Mouse (Mus musculus) hindbrain, embryonic 11.5 days (tissue): ENCODE measurements around the gene Thrb. TPM values are rescaled to one million over a fixed set of nuclear protein-coding genes. Genes with fewer than 3 reads are reported as not detected.

Experiments used
- ATAC-seq: fragments of 200-750 bp; cut with Nextera tagmentation; 2 replicates; pipeline ENCODE4 v1.8.0; 2017; ENCODE audit warnings: mild to moderate bottlenecking, moderate TSS enrichment, moderate library complexity; ENCODE audit not compliant: low FRiP score
- DNase-seq: peaks from one replicate; pipeline ENCODE4 v3.0.0-alpha.2; 2015; ENCODE audit warnings: low spot score
- H3K27ac ChIP-seq: fragments of 300-500 bp; sonication (generic); 2 replicates; pipeline ENCODE4 v1.5.1; 2014; ENCODE audit warnings: mild to moderate bottlenecking, low read depth, low read length
- H3K27me3 ChIP-seq: fragments of 300-500 bp; sonication (generic); 2 replicates; pipeline ENCODE4 v1.6.1; 2014; ENCODE audit warnings: mild to moderate bottlenecking, low read length, moderate library complexity, mixed read lengths; ENCODE audit not compliant: control insufficient read depth, insufficient read depth
- H3K36me3 ChIP-seq: fragments of 300-500 bp; sonication (generic); 2 replicates; pipeline ENCODE4 v1.6.1; 2014; ENCODE audit warnings: mild to moderate bottlenecking, low read length, moderate library complexity, mixed read lengths; ENCODE audit not compliant: control insufficient read depth, insufficient read depth
- H3K4me1 ChIP-seq: fragments of 300-500 bp; sonication (generic); replicated peaks from 2 replicates; pipeline ENCODE4 v1.6.1; 2014; ENCODE audit warnings: low read length, mixed read lengths; ENCODE audit not compliant: control insufficient read depth, insufficient read depth
- H3K4me2 ChIP-seq: fragments of 300-500 bp; sonication (generic); replicated peaks from 2 replicates; pipeline ENCODE4 v1.6.1; 2014; ENCODE audit warnings: mild to moderate bottlenecking, low read depth, low read length
- H3K4me3 ChIP-seq: fragments of 300-500 bp; sonication (generic); 2 replicates; pipeline ENCODE4 v1.5.1; 2014; ENCODE audit warnings: low read depth, low read length
- H3K9ac ChIP-seq: fragments of 300-500 bp; sonication (generic); 2 replicates; pipeline ENCODE4 v1.6.1; 2014; ENCODE audit warnings: low read depth, low read length
- H3K9me3 ChIP-seq: fragments of 300-500 bp; sonication (generic); 2 replicates; pipeline ENCODE4 v1.6.1; 2016; ENCODE audit warnings: low read length; ENCODE audit not compliant: control insufficient read depth
- WGBS: fragments of 180-500 bp; shearing (Covaris S2); extraction: QIAGEN DNeasy Blood & Tissue Kit; methylation state at CpG from one replicate; pipeline ENCODE4 v1.1.7; 2014; 5-methylcytosine and 5-hydroxymethylcytosine counted together
- polyA plus RNA-seq: library from polyadenylated mRNA; unstranded; fragments of >200 nt; fragmentation: Nextera tagmentation; extraction: Ambion mirVana; gene quantifications from 2 replicates; pipeline ENCODE4 v1.2.1, GENCODE M21; 2014

The Thrb gene
- polyA plus RNA-seq, 1 experiment from 2014 or later = 0.52 TPM

DNA sequence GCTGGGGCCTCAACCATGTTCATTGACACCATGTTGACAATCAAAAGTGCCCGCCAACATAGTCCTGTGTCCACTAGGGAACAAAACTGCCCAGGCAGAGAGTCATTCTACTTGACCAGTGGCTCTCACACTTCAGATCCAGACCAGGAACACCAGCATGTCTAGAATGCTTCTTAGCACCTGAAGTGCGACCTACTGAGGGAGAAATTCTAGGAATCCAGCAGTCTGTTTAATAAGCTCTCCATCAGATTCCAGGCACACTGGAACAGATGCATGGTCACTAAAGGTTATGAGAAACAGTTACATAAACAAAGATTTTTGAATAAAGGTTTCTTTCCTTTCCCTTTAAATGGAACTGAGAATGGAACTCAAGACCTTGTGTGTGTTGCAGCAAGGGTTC lies 192.2 kb downstream of the Thrb start:
- Histone ChIP-seq H3K9ac (no peak overlapping the region), H3K27ac (no peak overlapping the region), H3K9me3 (no peaks in the 10 kb centered on the region), H3K36me3 (no peaks in the 10 kb centered on the region), H3K27me3 (no peaks in the 10 kb centered on the region), H3K4me2 (no peak overlapping the region), H3K4me3 (no peak overlapping the region), H3K4me1 (no peaks in the 10 kb centered on the region)
- DNase-seq (no peak), ATAC-seq (no peak)
- WGBS = 89% methylated on average over 2 of the region's 2 CpGs

DNA sequence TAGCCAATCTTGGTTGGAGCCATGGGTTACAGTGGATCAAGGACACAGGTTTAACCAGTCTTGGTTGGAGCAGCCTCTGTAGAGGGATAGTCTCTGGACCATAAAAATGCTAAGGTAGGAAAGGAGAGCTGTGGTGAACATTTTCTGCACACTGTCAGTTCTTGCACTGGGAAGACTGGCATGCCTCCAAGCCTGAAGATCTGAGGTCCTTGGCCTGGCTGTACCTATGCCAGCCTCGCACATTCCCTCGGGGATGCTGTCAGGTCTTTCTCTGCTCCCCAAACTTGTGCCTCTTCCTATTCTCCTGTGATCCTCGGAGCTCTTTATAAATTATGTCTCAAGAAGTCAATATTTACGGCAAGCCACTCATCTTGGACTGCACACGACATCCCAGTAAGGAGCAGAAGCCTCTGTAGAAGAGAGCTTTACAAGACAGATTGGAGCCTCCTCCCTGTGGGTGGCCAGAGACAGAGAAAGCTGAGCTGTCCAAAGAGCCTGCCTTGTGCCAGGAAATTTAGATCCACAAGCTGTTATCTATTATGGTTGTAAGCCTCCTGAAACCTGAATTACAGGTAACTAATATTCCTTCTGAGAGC lies 199.8 kb downstream of the Thrb start:
- no peaks in the 10 kb centered on the region for H3K9me3 ChIP-seq
- H3K36me3 ChIP-seq = no peaks in the 10 kb centered on the region
- no peak overlapping the region for H3K27ac ChIP-seq
- no peaks in the 10 kb centered on the region for H3K27me3 ChIP-seq
- no peak overlapping the region for H3K4me2 ChIP-seq
- no peaks in the 10 kb centered on the region for H3K4me1 ChIP-seq
- H3K4me3 ChIP-seq = no peak overlapping the region
- no peak overlapping the region for H3K9ac ChIP-seq
- DNase-seq (no peak), ATAC-seq (no peak)
- WGBS = 79% methylated on average over 5 of the region's 5 CpGs

DNA sequence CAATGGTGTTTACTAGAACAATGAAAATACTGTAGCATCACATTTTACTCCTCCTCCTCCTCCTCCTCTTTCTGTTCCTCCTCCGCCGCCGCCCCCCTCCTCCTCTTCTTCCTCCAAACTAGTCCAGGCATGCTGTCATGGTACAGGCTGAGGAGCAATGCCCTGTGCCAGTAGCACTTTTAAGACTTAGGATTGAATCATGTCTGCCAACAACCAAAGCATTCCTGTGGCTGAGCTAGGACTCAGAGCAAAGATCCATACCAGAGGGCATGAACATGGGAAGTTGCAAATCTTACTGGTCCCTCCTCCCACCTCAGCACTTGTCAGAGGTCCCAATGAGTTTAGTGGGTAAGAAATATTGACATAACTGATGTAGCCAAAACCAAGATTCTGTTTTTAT lies 202.6 kb downstream of the Thrb start:
- no peak overlapping the region for H3K9ac ChIP-seq
- no peak overlapping the region for H3K27ac ChIP-seq
- WGBS = 93% methylated on average over 3 of the region's 3 CpGs
- H3K4me1 ChIP-seq = no peaks in the 10 kb centered on the region
- no peaks in the 10 kb centered on the region for H3K36me3 ChIP-seq
- no peak for ATAC-seq
- no peak for DNase-seq
- no peaks in the 10 kb centered on the region for H3K9me3 ChIP-seq
- H3K4me2 ChIP-seq = no peak overlapping the region
- H3K4me3 ChIP-seq = no peak overlapping the region
- no peaks in the 10 kb centered on the region for H3K27me3 ChIP-seq

DNA sequence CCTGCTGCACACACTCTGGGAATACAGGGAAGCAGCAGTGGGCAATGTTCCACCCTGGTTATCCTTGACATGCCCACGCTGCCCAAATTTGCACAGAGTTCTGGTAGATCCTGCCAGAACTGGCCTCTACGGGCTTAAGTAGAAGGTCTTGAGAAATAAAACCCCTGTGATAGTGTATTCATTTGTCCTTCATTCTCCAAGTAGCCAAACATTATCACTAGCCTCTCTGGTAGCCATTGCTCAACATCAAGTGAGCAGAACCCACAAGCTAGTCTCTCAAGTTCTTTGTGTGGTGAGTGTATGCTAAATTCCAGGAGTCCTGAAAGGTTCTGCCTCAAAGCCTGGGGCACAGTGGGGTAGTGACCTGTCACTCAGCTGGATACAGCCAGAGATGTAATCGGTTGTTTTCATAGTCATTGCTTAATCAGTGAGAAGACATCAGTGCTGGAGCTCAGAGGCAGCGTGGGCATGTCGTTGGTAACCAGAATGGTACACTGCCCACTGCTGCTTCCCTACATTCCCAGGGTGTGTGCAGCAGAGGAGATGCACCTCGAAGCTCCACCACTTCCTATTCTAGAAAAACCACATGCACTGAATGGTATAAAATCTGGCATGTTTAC lies 203.8 kb downstream of the Thrb start:
- no peak overlapping the region for H3K4me3 ChIP-seq
- H3K9ac ChIP-seq = no peak overlapping the region
- no peaks in the 10 kb centered on the region for H3K4me1 ChIP-seq
- no peaks in the 10 kb centered on the region for H3K36me3 ChIP-seq
- ATAC-seq (no peak), DNase-seq (no peak)
- no peaks in the 10 kb centered on the region for H3K9me3 ChIP-seq
- 65% methylated on average over 6 of the region's 6 CpGs for WGBS
- H3K4me2 ChIP-seq = no peak overlapping the region
- H3K27ac ChIP-seq = no peak overlapping the region
- H3K27me3 ChIP-seq = no peaks in the 10 kb centered on the region

DNA sequence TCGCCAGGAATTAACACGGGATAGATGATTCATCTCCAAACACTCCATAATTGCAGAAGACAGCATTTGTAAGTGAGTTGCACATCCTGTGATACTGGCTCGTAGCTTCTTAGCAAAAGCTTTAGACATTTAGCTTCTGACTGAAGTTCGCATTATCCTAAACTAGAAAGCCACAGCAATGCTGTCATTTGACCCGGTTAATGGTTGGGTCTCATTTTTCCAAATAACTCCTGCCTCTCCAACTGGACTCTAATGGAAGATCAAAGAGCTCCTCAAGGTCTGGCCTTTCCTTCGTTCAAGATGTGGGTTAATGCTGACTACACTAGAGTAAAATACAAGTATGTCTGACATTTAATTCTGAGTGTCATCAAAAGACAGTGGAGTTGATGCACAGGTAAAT lies 208.3 kb downstream of the Thrb start:
- 82% methylated on average over 6 of the region's 6 CpGs for WGBS
- H3K4me2 ChIP-seq = no peak overlapping the region
- H3K9me3 ChIP-seq = no peaks in the 10 kb centered on the region
- H3K36me3 ChIP-seq = no peaks in the 10 kb centered on the region
- ATAC-seq = no peak
- H3K4me1 ChIP-seq = no peaks in the 10 kb centered on the region
- no peaks in the 10 kb centered on the region for H3K27me3 ChIP-seq
- H3K9ac ChIP-seq = no peak overlapping the region
- H3K4me3 ChIP-seq = no peak overlapping the region
- DNase-seq = no peak
- no peak overlapping the region for H3K27ac ChIP-seq

DNA sequence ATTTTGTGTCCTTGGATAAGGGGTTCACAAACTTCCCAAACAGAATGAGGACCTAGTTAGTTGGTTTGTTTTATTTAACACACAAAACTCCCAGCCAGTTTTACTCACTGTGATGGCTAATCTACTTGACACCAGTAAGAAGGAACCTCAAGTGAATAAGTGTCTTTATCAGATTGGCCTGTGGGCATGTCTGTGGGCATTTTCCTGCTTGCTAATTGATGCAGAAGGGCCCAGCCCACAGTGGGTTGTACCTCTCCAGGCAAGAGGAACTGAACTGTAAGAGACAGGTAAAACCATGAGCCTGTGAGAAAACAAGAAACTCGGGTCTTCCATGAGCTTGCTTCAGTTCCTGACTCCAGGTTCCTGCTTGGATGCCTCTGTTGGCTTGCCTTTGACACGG lies 215.9 kb downstream of the Thrb start:
- Histone ChIP-seq H3K9ac (no peak overlapping the region), H3K4me1 (no peaks in the 10 kb centered on the region), H3K4me2 (no peak overlapping the region), H3K27ac (no peak overlapping the region), H3K36me3 (no peaks in the 10 kb centered on the region), H3K27me3 (no peaks in the 10 kb centered on the region), H3K9me3 (no peaks in the 10 kb centered on the region), H3K4me3 (no peak overlapping the region)
- ATAC-seq (no peak), DNase-seq (no peak)
- WGBS = 72% methylated on average over 2 of the region's 2 CpGs

DNA sequence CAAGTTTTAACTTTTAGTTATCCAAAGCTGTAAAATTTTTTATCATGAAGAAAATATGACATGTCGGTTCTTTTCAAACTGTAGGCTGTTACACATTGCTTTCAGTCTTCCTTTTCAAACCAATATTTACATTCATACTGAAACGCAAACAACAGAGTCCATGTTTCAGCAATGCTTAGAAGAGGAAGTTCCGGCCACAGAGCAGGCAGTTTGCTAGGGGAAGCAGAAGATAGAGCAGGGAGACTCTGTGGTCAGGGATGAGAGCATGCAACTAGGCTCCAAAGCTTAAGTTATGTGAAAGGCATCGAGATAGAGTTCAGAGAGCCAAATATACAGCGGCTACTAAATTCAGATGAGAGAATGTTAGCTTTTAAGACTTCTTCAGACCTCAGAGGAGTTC lies 219.4 kb downstream of the Thrb start:
- 94% methylated on average over 5 of the region's 5 CpGs for WGBS
- Histone ChIP-seq H3K27ac (no peak overlapping the region), H3K9ac (no peak overlapping the region), H3K27me3 (no peaks in the 10 kb centered on the region), H3K36me3 (no peaks in the 10 kb centered on the region), H3K4me1 (no peaks in the 10 kb centered on the region), H3K4me3 (no peak overlapping the region), H3K9me3 (no peaks in the 10 kb centered on the region), H3K4me2 (no peak overlapping the region)
- no peak for DNase-seq
- no peak for ATAC-seq

DNA sequence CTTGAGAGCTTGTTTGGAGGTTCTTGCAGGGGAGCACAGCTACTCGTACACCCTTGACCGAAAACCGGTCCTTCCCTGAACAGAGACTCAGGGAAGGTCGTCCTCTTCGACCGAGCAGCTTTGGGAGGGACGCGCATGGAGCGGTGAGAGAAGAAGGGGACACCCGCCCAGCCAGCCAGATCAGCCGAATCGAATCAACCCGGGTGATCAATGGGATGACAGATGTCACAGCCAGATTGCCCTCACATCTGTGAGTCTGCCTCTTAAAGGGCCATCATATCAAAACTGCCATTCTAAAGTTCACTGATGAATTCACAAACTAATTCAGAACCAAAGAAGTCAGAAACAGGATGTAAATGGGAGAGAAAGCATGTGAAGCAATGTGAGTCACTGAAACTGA lies 224.8 kb downstream of the Thrb start:
- H3K4me3 ChIP-seq = no peak overlapping the region
- no peaks in the 10 kb centered on the region for H3K36me3 ChIP-seq
- H3K27me3 ChIP-seq = no peaks in the 10 kb centered on the region
- no peak overlapping the region for H3K27ac ChIP-seq
- no peak overlapping the region for H3K4me2 ChIP-seq
- H3K4me1 ChIP-seq = no peaks in the 10 kb centered on the region
- WGBS = 76% methylated on average over 13 of the region's 13 CpGs
- ATAC-seq (no peak), DNase-seq (no peak)
- H3K9me3 ChIP-seq = no peaks in the 10 kb centered on the region
- H3K9ac ChIP-seq = no peak overlapping the region

DNA sequence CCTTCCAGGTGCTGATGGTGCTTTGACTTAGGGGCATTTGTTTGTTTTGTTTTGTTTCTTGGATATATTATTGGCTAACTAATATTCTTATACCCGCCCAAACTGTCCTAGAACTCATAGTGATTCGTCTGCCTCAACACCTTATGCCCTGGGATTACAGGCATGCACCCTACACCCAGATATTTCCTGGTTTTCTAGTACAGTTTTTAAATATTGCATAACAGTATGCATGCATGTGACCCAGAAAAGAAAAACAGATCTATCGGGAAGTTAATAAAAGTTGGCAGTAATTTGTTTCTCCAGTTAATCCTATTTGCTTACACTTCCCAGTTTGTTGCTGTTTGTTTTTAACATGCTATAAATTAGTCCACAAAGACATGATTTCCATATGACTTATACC lies 225.3 kb downstream of the Thrb start:
- no peaks in the 10 kb centered on the region for H3K4me1 ChIP-seq
- no peak overlapping the region for H3K4me2 ChIP-seq
- no peak overlapping the region for H3K27ac ChIP-seq
- 88% methylated on average over 3 of the region's 3 CpGs for WGBS
- no peaks in the 10 kb centered on the region for H3K9me3 ChIP-seq
- no peak overlapping the region for H3K4me3 ChIP-seq
- no peaks in the 10 kb centered on the region for H3K36me3 ChIP-seq
- DNase-seq (no peak), ATAC-seq (no peak)
- H3K27me3 ChIP-seq = no peaks in the 10 kb centered on the region
- H3K9ac ChIP-seq = no peak overlapping the region
